Mouse (Mus musculus) embryonic facial prominence, embryonic 14.5 days (tissue): ENCODE measurements around the gene Gdi1. TPM values are rescaled to one million over a fixed set of nuclear protein-coding genes. Genes with fewer than 3 reads are reported as not detected.

Experiments used
- ATAC-seq: fragments of 200-750 bp; cut with Nextera tagmentation; 2 replicates; pipeline ENCODE4 v1.8.0; 2017; ENCODE audit warnings: low read depth, moderate number of reproducible peaks, moderate TSS enrichment
- DNase-seq: peaks from one replicate; pipeline ENCODE4 v3.0.0-alpha.2; 2015; ENCODE audit warnings: low spot score
- H3K27ac ChIP-seq: fragments of 300-500 bp; sonication (generic); replicated peaks from 2 replicates; pipeline ENCODE4 v1.5.1; 2014; ENCODE audit warnings: low read depth, mild to moderate bottlenecking, low read length, moderate library complexity
- H3K27me3 ChIP-seq: fragments of 300-500 bp; sonication (generic); replicated peaks from 2 replicates; pipeline ENCODE4 v1.6.1; 2014; ENCODE audit warnings: low read length; ENCODE audit not compliant: control insufficient read depth, insufficient read depth
- H3K36me3 ChIP-seq: fragments of 300-500 bp; sonication (generic); 2 replicates; pipeline ENCODE4 v1.6.1; 2014; ENCODE audit warnings: low read length, mixed read lengths; ENCODE audit not compliant: control insufficient read depth, insufficient read depth
- H3K4me1 ChIP-seq: fragments of 300-500 bp; sonication (generic); 2 replicates; pipeline ENCODE4 v1.6.1; 2014; ENCODE audit warnings: antibody characterized with exemption, low read length; ENCODE audit not compliant: control insufficient read depth, insufficient read depth
- H3K4me2 ChIP-seq: fragments of 300-500 bp; sonication (generic); 2 replicates; pipeline ENCODE4 v1.6.1; 2014; ENCODE audit warnings: low read depth, mild to moderate bottlenecking, low read length, moderate library complexity, mixed read lengths
- H3K4me3 ChIP-seq: fragments of 300-500 bp; sonication (generic); 2 replicates; pipeline ENCODE4 v1.5.1; 2014; ENCODE audit warnings: low read depth, mild to moderate bottlenecking, low read length
- H3K9ac ChIP-seq: fragments of 300-500 bp; sonication (generic); 2 replicates; pipeline ENCODE4 v1.6.1; 2014; ENCODE audit warnings: low read depth, mild to moderate bottlenecking, low read length, moderate library complexity, mixed read lengths
- H3K9me3 ChIP-seq: fragments of 300-500 bp; sonication (generic); 2 replicates; pipeline ENCODE4 v1.6.1; 2016; ENCODE audit warnings: low read length; ENCODE audit not compliant: control insufficient read depth
- WGBS: fragments of 180-500 bp; shearing (Covaris S2); extraction: QIAGEN DNeasy Blood & Tissue Kit; methylation state at CpG from one replicate; pipeline ENCODE4 v1.1.7; 2014; 5-methylcytosine and 5-hydroxymethylcytosine counted together
- polyA plus RNA-seq: library from polyadenylated mRNA; unstranded; fragments of >200 nt; fragmentation: Nextera tagmentation; extraction: Ambion mirVana; gene quantifications from 2 replicates; pipeline ENCODE4 v1.2.1, GENCODE M21; 2014

Gdi1 gene
- polyA plus RNA-seq, 1 experiment from 2014 or later, result 156 TPM

DNA sequence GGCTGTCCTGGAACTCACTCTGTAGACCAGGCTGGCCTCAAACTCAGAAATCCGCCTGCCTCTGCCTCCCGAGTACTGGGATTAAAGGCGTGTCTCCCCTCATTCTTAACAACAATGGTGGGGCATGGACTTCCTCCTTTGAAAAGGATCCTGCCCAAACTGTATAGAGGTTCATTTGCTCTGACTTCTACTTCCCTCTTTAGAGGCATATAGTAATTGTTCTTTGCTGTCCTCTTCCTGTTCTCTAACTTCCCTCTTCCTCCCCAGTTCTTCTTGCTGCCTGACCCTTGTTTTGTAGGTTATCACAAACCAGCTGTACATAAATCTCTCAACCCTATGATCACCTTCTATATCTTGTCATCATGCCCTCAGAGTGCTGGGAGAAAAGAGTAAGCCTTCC is 5.1 kb upstream of the Gdi1 start:
- Histone ChIP-seq H3K4me3 (no peak overlapping the region), H3K9me3 (no peaks in the 10 kb centered on the region), H3K36me3 (0 out of 2 replicates have a peak, but pooled peaks cover 25% of the 10 kb centered on the region), H3K4me2 (no peak overlapping the region), H3K27ac (no peak overlapping the region), H3K4me1 (no peaks in the 10 kb centered on the region), H3K27me3 (no peaks in the 10 kb centered on the region), H3K9ac (no peak overlapping the region)
- 86% methylated on average over 3 of the region's 3 CpGs for WGBS
- DNase-seq (no peak), ATAC-seq (no peak)

DNA sequence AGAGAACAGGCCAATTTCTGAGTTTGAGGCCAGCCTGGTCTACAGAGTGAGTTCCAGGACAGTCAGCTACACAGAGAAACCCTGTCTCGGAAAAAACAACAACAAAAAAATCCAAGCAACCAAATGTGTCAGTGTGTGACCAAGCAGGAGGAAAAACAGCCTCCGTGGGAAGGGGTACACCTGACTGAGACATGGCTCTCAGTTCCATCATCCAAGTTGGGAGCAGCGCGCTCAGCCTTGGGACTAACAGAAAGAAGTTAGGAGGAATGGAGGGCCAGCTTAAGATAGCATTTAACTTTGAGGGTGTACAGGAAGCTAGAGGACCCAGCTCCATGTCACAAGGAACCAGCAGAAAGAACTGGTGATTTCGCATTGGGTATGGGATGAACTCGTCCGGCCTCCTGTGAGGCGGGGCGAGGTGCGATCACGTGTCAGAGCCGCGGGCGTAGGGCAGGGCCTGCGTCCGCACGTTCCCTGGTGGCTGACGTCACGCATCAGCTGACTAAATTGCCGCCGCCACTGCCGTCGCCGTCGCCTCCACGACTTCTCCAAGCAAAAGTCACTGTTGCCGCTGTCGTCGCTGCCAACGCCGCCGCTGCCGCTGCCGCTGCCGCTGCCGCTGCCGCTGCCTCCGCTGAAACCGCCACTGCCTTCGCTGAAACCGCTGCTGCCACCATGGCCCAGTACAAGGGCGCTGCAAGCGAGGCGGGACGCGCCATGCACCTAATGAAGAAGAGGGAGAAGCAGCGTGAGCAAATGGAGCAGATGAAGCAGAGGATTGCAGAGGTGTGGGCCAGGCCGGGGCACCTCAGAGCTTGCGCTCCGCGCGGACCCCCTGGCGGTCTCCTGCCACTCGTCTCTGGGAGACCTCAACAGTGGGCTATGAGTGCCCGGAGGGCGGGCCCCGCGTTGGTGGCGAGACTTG is 8.0 kb downstream of the Gdi1 start, which contains the start of gene Fam50a:
Gene Fam50a, plus strand, starts transcription at position 494 of the 925 bp plus-strand sequence.
- Histone ChIP-seq H3K27me3 (no peaks in the 10 kb centered on the region), H3K9me3 (no peaks in the 10 kb centered on the region), H3K4me2 (peak within 1 kb of the TSS; percentile 66), H3K36me3 (peaks cover 32% of the 10 kb centered on the region), H3K9ac (peak within 1 kb of the TSS; percentile 83), H3K4me1 (no peaks in the 10 kb centered on the region), H3K27ac (peak within 1 kb of the TSS; percentile 81), H3K4me3 (peak within 1 kb of the TSS; percentile 62)
- peak; percentile 96 for ATAC-seq
- DNase-seq, result peak; percentile 94
- WGBS, result 28% methylated on average over 35 of the region's 59 CpGs

- Histone ChIP-seq H3K4me3 (peak within 1 kb of the TSS; percentile 52), H3K27ac (peak within 1 kb of the TSS; percentile 77), H3K4me1 (peaks cover 3% of the 10 kb centered on the region; the same call in 1 of the 2 replicates), H3K4me2 (peak within 1 kb of the TSS; percentile 65), H3K36me3 (peaks cover 3% of the 10 kb centered on the region; the same call in 1 of the 2 replicates), H3K9me3 (no peaks in the 10 kb centered on the region), H3K9ac (peak within 1 kb of the TSS; percentile 70), H3K27me3 (no peaks in the 10 kb centered on the region)
- DNase-seq (peak; percentile 83), ATAC-seq (peak; percentile 94)
- WGBS, result 12% methylated on average over 19 of the region's 30 CpGs
Observed at GRCm38 (mm10) chrX:74328725-74329161, 23.9 kb downstream of the Gdi1 start, which contains the start of gene Plxna3. Gene Plxna3 (plus strand): TSS chrX:74329066.

DNA sequence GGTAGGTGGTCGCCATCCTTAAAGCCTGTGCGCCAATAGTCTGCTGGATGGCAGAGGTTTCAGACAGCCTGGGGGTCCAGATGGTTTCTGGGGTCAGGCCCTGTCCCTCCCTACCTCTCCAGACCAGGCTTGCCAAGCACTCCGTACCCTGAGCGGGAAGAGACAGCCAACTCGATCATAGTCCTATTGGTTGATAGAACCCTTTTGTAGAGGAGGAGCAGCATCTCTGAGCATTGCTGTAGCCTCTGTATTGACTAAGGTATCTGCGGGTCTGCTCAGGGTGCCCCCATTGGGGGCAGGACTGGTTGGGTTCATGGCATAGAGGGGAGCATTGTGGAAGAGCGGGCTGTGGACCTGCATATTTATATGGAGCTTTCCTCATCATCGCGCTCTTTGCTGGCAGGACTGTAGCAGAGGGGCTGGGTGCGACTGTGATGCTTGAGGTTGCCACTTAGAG is 24.4 kb downstream of the Gdi1 start:
- peak overlapping the region; percentile 39; the same call in 1 of the 2 replicates for H3K27ac ChIP-seq
- peak; percentile 20 for ATAC-seq

DNA sequence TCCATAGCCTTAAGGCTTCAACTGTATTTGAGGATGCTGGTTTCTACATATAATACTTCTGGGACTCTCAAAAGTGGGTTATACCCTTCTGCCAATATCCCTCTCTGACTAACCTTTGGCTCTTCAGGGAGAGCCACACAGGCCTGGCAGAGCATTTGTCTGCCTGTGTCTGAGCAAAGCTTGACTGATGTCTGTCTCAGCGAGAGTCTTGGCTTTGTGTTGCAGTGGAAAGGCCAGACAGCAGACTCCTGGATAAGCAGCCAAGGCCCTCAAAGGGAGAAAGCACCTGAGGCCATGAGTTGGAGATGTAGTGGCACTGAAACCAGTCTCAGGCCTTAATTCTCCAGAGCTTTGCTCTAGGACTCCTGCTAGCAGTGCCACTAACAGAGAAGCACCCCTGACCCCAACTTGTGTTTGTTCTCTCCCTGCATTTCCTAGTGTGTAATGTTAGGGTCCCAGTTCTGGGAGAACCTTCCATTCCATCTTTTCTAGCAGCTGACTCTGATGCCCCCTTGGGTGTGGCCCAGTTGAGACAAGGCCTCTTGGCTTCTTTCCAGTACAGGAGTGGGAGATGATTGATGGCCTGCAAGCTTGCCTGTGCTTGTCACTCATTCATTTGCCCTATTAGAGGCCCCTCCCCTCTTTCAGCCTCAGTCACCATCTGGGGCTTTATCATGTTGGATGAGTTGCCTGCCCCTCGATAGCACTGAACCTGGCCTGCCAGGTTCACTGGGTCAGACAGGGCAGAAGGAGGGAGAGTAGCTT is 25.6 kb downstream of the Gdi1 start:
- DNase-seq (peak; percentile 60), ATAC-seq (no peak)
- Histone ChIP-seq H3K9me3 (no peaks in the 10 kb centered on the region), H3K4me2 (peak overlapping the region; percentile 65), H3K4me1 (peaks cover 3% of the 10 kb centered on the region; the same call in 1 of the 2 replicates), H3K27me3 (no peaks in the 10 kb centered on the region), H3K36me3 (peaks cover 18% of the 10 kb centered on the region; the same call in 1 of the 2 replicates), H3K9ac (peak overlapping the region; percentile 70), H3K4me3 (peak overlapping the region; percentile 52), H3K27ac (0 out of 2 replicates have a peak overlapping the region, but pooled peaks have one; percentile 3)
- 45% methylated on average over 2 of the region's 2 CpGs for WGBS

More for the DNA sequence above, 24.4 kb downstream of the Gdi1 start:
- H3K36me3 ChIP-seq, result peaks cover 7% of the 10 kb centered on the region; the same call in 1 of the 2 replicates
- peak overlapping the region; percentile 70 for H3K9ac ChIP-seq
- DNase-seq, result no peak
- WGBS, result 14% methylated on average over 8 of the region's 10 CpGs
- peak overlapping the region; percentile 52 for H3K4me3 ChIP-seq
- peaks cover 3% of the 10 kb centered on the region; the same call in 1 of the 2 replicates for H3K4me1 ChIP-seq
- H3K4me2 ChIP-seq, result peak overlapping the region; percentile 65
- H3K9me3 ChIP-seq, result no peaks in the 10 kb centered on the region
- no peaks in the 10 kb centered on the region for H3K27me3 ChIP-seq

- no peaks in the 10 kb centered on the region for H3K4me1 ChIP-seq
- H3K27ac ChIP-seq, result peak overlapping the region; percentile 44
- no peaks in the 10 kb centered on the region for H3K36me3 ChIP-seq
- 27% methylated on average over 13 of the region's 13 CpGs for WGBS
- no peaks in the 10 kb centered on the region for H3K27me3 ChIP-seq
- H3K9ac ChIP-seq, result peak overlapping the region; percentile 72
- peak overlapping the region; percentile 46 for H3K4me3 ChIP-seq
- ATAC-seq (peak; percentile 60; the same call in 1 of the 2 replicates), DNase-seq (no peak)
- H3K4me2 ChIP-seq, result peak overlapping the region; percentile 61
- no peaks in the 10 kb centered on the region for H3K9me3 ChIP-seq
Observed at GRCm38 (mm10) chrX:74352645-74353466, 48.1 kb downstream of the Gdi1 start.

- no peaks in the 10 kb centered on the region for H3K36me3 ChIP-seq
- no peaks in the 10 kb centered on the region for H3K9me3 ChIP-seq
- no peaks in the 10 kb centered on the region for H3K27me3 ChIP-seq
- peak; percentile 94 for ATAC-seq
- peak within 1 kb of the TSS; percentile 46 for H3K4me3 ChIP-seq
- H3K4me1 ChIP-seq, result no peaks in the 10 kb centered on the region
- peak within 1 kb of the TSS; percentile 61 for H3K4me2 ChIP-seq
- peak; percentile 89 for DNase-seq
- 31% methylated on average over 15 of the region's 22 CpGs for WGBS
- H3K27ac ChIP-seq, result peak within 1 kb of the TSS; percentile 44
- peak within 1 kb of the TSS; percentile 72 for H3K9ac ChIP-seq
Observed at GRCm38 (mm10) chrX:74353467-74353770, 48.6 kb downstream of the Gdi1 start, which contains the start of gene Lage3. Gene Lage3 (minus strand): TSS chrX:74353618.
